Mouse (Mus musculus): ENCODE results near the gene Ric1. TPM values are rescaled to one million over a fixed set of nuclear protein-coding genes. Genes with fewer than 3 reads are reported as not detected.

Ric1 gene
- polyA plus RNA-seq, 1 experiment: 1.4 TPM

- peak overlapping the region; percentile 29 for H3K4me3 ChIP-seq (replicated peaks)
- peaks cover 5% of the 10 kb centered on the region for H3K9me3 ChIP-seq
Measured at GRCm38 (mm10) chr19:29509857-29510256, 12.2 kb upstream of the Ric1 start.

GRCm38 (mm10) chr19:29511826-29512225, 10.3 kb upstream of the Ric1 start:
- Histone ChIP-seq H3K9me3 (peaks cover 5% of the 10 kb centered on the region), H3K4me3 (replicated peaks) (no peak overlapping the region), H3K27me3 (replicated peaks) (peaks cover 3% of the 10 kb centered on the region), H3K36me3 (replicated peaks; ENCODE audit: low read length) (peaks cover 11% of the 10 kb centered on the region), H3K4me1 (peaks cover 10% of the 10 kb centered on the region; the same call in 1 of the 2 replicates)
- TF ChIP-seq GATA1 (IDR thresholded peaks at IDR 0.05; ENCODE audit: borderline replicate concordance, low read length) (no peak), FLI1 (IDR thresholded peaks at IDR 0.05; ENCODE audit: low read length) (no peak)

More at GRCm38 (mm10) chr19:29509857-29510256, 12.2 kb upstream of the Ric1 start:
- Histone ChIP-seq H3K27me3 (replicated peaks) (peaks cover 3% of the 10 kb centered on the region), H3K36me3 (replicated peaks; ENCODE audit: low read length) (peaks cover 4% of the 10 kb centered on the region), H3K4me1 (peaks cover 17% of the 10 kb centered on the region)
- TF ChIP-seq FLI1 (IDR thresholded peaks at IDR 0.05; ENCODE audit: low read length) (no peak), GATA1 (IDR thresholded peaks at IDR 0.05; ENCODE audit: borderline replicate concordance, low read length) (no peak)

GRCm38 (mm10) chr19:29513111-29513766, 8.8 kb upstream of the Ric1 start:
- H3K4me3 ChIP-seq (replicated peaks): no peak overlapping the region
- peaks cover 10% of the 10 kb centered on the region; the same call in 1 of the 2 replicates for H3K4me1 ChIP-seq
- peaks cover 3% of the 10 kb centered on the region for H3K27me3 ChIP-seq (replicated peaks)
- peaks cover 5% of the 10 kb centered on the region for H3K9me3 ChIP-seq
- peaks cover 14% of the 10 kb centered on the region for H3K36me3 ChIP-seq (replicated peaks; ENCODE audit: low read length)
- TF ChIP-seq GATA1 (IDR thresholded peaks at IDR 0.05; ENCODE audit: borderline replicate concordance, low read length): no peak
- TF ChIP-seq FLI1 (IDR thresholded peaks at IDR 0.05; ENCODE audit: low read length): no peak

GRCm38 (mm10) chr19:29514130-29514529, 8.0 kb upstream of the Ric1 start:
- Histone ChIP-seq H3K9me3 (peaks cover 5% of the 10 kb centered on the region), H3K4me3 (replicated peaks) (no peak overlapping the region), H3K36me3 (replicated peaks; ENCODE audit: low read length) (peaks cover 14% of the 10 kb centered on the region), H3K4me1 (peaks cover 10% of the 10 kb centered on the region; the same call in 1 of the 2 replicates), H3K27me3 (replicated peaks) (peaks cover 3% of the 10 kb centered on the region)
- TF ChIP-seq FLI1 (IDR thresholded peaks at IDR 0.05; ENCODE audit: low read length) (no peak), GATA1 (IDR thresholded peaks at IDR 0.05; ENCODE audit: borderline replicate concordance, low read length) (no peak)

- H3K9me3 ChIP-seq: peaks cover 5% of the 10 kb centered on the region
- peaks cover 5% of the 10 kb centered on the region; the same call in 1 of the 2 replicates for H3K4me1 ChIP-seq
- H3K4me3 ChIP-seq (replicated peaks): no peak overlapping the region
- TF ChIP-seq GATA1 (IDR thresholded peaks at IDR 0.05; ENCODE audit: borderline replicate concordance, low read length): no peak
- no peak for TF ChIP-seq FLI1 (IDR thresholded peaks at IDR 0.05; ENCODE audit: low read length)
- H3K36me3 ChIP-seq (replicated peaks; ENCODE audit: low read length): peaks cover 17% of the 10 kb centered on the region
- H3K27me3 ChIP-seq (replicated peaks): no peaks in the 10 kb centered on the region
Measured at GRCm38 (mm10) chr19:29515386-29515785, 6.7 kb upstream of the Ric1 start.

GRCm38 (mm10) chr19:29515991-29516390, 6.1 kb upstream of the Ric1 start:
- H3K4me3 ChIP-seq (replicated peaks): no peak overlapping the region
- peaks cover 5% of the 10 kb centered on the region for H3K9me3 ChIP-seq
- peaks cover 17% of the 10 kb centered on the region for H3K36me3 ChIP-seq (replicated peaks; ENCODE audit: low read length)
- TF ChIP-seq FLI1 (IDR thresholded peaks at IDR 0.05; ENCODE audit: low read length): no peak
- no peak for TF ChIP-seq GATA1 (IDR thresholded peaks at IDR 0.05; ENCODE audit: borderline replicate concordance, low read length)
- peaks cover 9% of the 10 kb centered on the region for H3K4me1 ChIP-seq
- no peaks in the 10 kb centered on the region for H3K27me3 ChIP-seq (replicated peaks)

- Histone ChIP-seq H3K36me3 (replicated peaks; ENCODE audit: low read length) (peaks cover 17% of the 10 kb centered on the region), H3K9me3 (peaks cover 5% of the 10 kb centered on the region)
- TF ChIP-seq GATA1 (IDR thresholded peaks at IDR 0.05; ENCODE audit: borderline replicate concordance, low read length) (no peak), FLI1 (IDR thresholded peaks at IDR 0.05; ENCODE audit: low read length) (no peak)
Measured at GRCm38 (mm10) chr19:29518409-29518808, 3.7 kb upstream of the Ric1 start.

GRCm38 (mm10) chr19:29518922-29519321, 3.2 kb upstream of the Ric1 start:
- H3K36me3 ChIP-seq (replicated peaks; ENCODE audit: low read length): peaks cover 17% of the 10 kb centered on the region
- H3K4me1 ChIP-seq: peaks cover 17% of the 10 kb centered on the region; the same call in 1 of the 2 replicates
- TF ChIP-seq FLI1 (IDR thresholded peaks at IDR 0.05; ENCODE audit: low read length) (no peak), GATA1 (IDR thresholded peaks at IDR 0.05; ENCODE audit: borderline replicate concordance, low read length) (no peak)
- peaks cover 5% of the 10 kb centered on the region for H3K9me3 ChIP-seq
- H3K4me3 ChIP-seq (replicated peaks): no peak overlapping the region
- no peaks in the 10 kb centered on the region for H3K27me3 ChIP-seq (replicated peaks)

More at GRCm38 (mm10) chr19:29518409-29518808, 3.7 kb upstream of the Ric1 start:
- Histone ChIP-seq H3K4me3 (replicated peaks) (no peak overlapping the region), H3K27me3 (replicated peaks) (no peaks in the 10 kb centered on the region), H3K4me1 (peaks cover 12% of the 10 kb centered on the region; the same call in 1 of the 2 replicates)

- peak overlapping the region; percentile 99 for H3K4me3 ChIP-seq (replicated peaks)
- peaks cover 7% of the 10 kb centered on the region for H3K36me3 ChIP-seq (replicated peaks; ENCODE audit: low read length)
- no peaks in the 10 kb centered on the region for H3K27me3 ChIP-seq (replicated peaks)
- peaks cover 17% of the 10 kb centered on the region; the same call in 1 of the 2 replicates for H3K4me1 ChIP-seq
- no peaks in the 10 kb centered on the region for H3K9me3 ChIP-seq
- TF ChIP-seq FLI1 (IDR thresholded peaks at IDR 0.05; ENCODE audit: low read length) (no peak), GATA1 (IDR thresholded peaks at IDR 0.05; ENCODE audit: borderline replicate concordance, low read length) (no peak)
Measured at GRCm38 (mm10) chr19:29520996-29521560, 1.0 kb upstream of the Ric1 start.
